Mouse (Mus musculus) induced T-regulatory cell, adult 2 months (primary cell): ENCODE results near the gene Gm49510.

Experiments used
- DNase-seq: peaks from one replicate; pipeline ENCODE4 v3.0.0-alpha.2; 2012; ENCODE audit warnings: low read depth

Gene Gm49510

DNA sequence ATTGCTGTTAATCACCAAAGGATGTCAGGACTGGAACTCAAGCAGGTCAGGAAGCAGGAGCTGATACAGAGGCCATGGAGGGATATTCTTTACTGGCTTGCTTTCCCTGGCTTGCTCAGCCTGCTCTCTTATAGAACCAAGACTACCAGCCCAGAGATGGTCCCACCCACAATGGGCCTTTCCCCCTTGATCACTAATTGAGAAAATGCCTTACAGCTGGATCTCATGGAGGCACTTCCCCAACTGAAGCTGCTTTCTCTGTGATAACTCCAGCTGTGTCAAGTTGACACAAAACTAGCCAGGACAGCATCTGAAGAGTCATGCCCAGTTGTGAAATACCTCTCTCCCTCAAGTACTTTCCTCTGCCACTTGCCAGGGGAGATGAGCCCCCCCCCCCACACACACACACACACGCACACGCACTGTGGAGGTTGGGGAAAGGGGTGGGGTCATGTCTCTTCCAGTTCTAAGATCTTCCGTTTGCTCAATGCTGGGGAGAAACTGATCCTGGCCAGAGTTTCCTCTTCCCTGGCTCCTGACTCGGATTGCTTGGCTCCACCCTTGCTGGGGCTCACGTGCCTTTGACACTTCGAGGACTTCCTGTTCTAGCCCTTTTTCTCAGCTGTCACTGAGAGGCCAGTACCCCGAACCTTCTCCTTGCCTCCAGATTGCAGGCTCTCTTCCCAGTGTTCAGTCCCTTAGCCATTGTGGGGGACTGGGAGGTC lies 20.5 kb upstream of the Gm49510 start:
- DNase-seq: peak; percentile 60

GRCm38 (mm10) chr15:78880432-78880831 lies 19.0 kb upstream of the Gm49510 start:
- DNase-seq: no peak

DNA sequence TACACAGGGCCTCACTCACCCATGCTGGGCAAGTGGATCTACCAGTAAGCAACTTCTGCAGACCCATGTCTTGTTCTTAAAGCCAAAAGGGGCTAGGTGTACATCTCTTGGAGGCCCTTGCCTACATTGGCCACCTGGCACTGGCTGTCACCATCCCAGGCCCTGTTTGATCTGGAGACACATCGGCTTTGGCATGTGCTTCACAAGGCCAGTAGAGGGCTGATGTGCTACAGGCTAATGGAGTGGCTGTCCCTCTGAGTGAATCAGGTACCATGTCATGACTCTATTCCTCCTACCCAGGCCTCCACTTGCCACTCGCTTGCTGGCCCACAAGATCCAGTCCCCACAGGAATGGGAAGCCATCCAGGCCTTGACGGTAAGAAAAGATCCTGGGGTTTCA lies 17.6 kb upstream of the Gm49510 start:
- no peak for DNase-seq

DNA sequence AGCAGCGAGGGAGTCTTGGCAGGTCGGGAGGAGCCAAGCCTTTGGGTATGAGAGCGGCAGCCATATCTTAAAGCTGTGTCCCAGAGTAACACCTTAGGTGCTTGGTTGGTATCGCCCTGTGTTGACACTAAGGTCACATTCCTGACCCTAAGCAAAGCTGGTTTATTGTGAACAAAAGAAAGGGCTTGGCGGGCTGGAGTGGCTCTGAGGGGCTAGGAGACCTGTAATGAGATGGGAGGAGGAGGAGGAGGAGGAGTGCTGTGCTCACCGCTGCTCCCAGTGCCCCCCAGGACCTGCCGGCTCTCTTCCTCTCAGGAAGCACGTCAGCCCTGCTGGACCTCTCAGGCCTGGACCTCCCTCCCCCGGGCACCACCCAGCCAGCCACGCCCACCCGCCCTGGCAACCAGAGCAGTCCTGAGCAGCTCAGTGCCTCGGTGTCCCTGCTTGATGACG lies 10.0 kb upstream of the Gm49510 start:
- DNase-seq: no peak

GRCm38 (mm10) chr15:78892440-78892839 lies 7.0 kb upstream of the Gm49510 start:
- DNase-seq: no peak

GRCm38 (mm10) chr15:78894726-78895125 lies 4.7 kb upstream of the Gm49510 start:
- peak; percentile 62 for DNase-seq

DNA sequence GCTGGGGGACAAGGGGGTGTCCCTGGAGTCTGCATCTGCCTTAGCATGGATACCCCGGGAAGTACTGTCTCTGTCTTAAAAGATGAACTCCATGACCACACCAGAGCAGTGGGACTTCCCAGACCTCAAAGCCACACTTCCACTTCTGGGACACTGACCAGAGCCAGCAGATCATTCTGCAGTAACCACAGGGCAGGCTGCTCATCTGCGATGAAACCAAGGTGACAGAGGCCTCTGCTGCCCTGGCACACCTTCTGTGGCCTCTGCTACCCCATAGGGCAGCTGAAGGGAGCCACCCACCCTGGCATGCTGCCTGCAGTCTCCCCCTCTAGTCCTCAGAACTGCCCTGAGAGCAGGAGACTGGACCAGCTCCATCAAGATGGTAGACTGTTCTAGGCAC lies 3.7 kb upstream of the Gm49510 start:
- peak; percentile 58 for DNase-seq

DNA sequence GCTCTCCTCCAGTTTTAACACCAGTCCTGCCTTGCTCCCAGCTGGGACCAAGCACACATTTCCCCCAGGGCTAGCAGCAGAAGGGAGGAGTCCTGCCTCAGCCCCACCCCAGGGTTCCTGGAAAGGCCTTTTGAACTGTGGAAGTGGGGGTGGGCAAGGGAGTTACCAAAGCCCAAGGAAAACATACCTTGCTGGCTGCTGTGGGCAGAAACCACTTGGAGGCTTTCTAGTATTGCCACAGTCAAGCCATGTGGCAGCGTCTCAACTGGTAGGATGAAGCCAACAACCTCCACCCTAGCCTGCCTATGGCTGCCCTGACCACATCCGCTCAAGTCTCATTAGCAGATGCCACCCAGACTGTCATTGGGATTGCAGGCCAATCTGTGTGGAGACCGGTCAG lies 3.3 kb upstream of the Gm49510 start:
- DNase-seq: peak; percentile 78

DNA sequence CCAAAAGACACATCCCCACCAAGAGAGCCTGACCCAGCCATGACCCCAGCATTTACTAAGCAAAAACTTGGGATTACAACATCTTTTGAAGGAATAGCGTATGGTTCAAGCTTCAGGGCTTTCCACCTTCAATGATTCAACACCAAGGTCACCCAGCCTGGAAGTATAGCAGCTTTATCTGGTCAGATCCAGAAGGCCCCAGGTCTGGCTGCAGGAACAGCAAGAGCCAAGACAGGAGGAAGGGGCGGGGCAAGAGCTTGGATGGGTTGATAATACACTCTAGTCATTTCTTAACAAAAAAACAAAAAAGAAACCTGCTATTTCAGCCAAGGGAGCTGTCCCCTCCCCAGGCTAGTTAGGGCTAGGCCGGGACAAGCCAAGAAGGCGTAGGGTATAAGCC lies 2.0 kb upstream of the Gm49510 start:
- DNase-seq: peak; percentile 54

GRCm38 (mm10) chr15:78898507-78899001 lies 913 bp upstream of the Gm49510 start:
- peak; percentile 79 for DNase-seq

DNA sequence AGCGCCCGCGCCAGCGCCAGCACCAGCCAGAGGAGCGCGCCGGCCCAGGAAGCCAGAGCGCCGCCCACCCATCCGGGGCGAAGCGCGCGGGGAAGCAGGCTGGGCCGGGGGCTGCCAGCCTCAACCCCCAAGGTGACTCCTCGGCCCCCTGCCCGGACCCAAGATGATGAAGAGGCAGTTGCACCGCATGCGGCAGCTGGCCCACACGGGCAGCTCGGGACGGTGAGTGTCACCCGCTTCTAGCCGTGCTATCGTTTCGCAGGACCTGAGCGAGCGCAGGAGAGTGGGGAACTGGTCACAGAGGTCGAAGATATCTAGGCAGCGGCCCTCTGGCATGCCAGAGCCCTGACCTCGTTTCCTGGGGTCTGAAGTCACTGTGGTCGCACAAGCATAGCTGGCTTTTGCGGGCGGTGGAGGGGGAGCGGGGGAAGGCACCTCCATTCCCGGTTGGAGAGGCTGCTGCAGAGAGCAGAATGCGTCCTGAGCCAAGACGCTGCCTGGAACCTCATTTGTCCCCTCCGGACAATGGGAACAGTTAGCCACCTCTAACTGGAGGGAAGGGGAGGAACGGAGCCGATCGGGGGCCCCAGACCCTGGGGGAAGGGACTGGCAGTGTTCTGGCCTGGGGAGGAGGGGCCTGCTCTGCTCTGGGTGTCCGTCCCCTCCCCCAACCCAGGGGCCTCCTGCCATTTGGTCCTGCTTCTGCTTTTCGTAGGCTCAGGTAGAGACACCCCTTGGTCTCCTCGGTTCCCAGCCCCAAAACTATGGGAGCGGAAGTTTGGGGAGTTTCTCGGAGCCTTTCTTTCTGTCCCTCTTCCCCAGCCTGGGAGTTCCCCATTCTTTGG lies 495 bp downstream of the Gm49510 start, which contains the start of gene Sh3bp1:
Gene Sh3bp1, plus strand, starts transcription at position 29 of the 845 bp plus-strand sequence.
- DNase-seq: peak; percentile 85

DNA sequence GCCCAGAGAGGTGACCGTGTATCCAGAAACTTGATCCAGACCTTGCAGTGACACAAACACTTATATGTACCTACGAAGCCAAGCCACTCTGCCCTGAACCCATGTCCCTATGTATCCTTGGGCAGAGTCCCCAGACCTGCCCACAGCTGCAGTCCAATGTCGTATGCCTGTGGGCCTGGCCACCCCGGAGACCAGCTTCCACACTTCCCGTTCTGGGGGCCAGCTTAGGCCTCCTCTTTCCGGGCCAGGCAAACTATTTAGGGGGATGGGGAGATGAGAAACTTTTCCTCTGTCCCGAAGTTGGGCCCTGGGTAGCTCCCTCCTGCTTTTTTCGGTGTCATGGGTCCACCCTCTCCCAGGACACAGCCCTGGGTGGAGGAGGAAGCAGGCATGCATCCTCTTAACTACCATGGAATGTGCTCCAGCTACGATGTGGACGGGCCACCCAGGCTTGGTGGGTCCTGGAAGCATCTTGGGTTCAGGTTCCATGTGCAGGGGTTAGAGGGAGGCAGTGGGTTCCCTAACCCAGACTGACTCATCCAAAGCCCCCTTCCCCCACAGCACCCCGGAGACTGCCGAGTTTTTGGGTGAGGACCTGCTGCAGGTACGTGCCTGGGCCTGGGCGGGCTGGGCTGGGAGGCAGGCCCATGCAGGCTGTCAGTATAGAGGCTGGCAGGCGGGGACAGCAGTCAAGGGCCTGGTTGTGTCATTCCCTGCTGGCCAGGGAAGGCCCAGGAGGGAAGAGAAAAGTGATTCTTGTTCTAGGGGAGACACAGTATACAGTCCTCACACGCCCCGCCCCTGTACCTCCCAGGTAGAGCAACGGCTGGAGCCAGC lies 1.3 kb downstream of the Gm49510 start:
- peak; percentile 48 for DNase-seq

DNA sequence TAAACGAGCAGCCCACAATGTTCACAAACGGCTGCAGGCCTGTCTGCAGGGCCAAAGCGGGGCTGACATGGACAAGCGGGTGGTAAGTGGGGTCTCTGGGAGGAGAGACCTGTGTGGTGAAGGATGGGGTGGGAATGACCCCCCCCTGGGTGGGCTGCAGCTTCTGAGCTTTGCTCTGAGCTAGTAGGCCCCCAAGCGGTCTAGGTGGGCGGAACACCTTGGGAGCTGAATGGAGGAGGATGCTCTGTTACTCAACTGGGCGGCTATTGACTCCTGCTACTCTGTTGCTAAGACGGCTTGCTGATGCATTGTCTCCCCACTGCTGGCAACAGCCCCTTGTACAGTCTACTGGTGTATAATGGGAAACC lies 1.9 kb downstream of the Gm49510 start:
- peak; percentile 49 for DNase-seq

GRCm38 (mm10) chr15:78903243-78903642 lies 3.8 kb downstream of the Gm49510 start:
- peak; percentile 93 for DNase-seq

GRCm38 (mm10) chr15:78908399-78908798 lies 8.9 kb downstream of the Gm49510 start:
- DNase-seq: no peak

- DNase-seq: no peak
Measured at GRCm38 (mm10) chr15:78908982-78909381, 9.5 kb downstream of the Gm49510 start.

DNA sequence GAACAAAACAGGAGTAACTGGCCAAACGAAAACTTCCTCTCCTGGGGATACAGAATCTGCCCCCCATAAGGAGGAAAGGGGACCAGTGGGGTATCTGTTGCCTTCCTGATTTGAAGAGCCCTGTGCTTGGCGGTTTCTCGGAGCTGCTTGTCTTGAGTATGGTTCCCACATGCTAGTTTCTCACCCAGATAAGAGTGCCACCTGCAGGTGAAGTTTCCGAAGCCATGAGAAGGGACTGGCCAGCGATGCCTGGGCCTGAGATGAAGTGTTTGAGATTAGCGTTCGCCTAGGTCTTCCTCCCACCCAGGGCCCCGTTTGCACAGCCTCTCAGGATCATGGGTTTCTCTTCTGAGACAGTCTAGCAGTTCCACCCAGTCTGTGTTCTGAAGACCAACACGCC lies 12.6 kb downstream of the Gm49510 start:
- peak; percentile 72 for DNase-seq

DNA sequence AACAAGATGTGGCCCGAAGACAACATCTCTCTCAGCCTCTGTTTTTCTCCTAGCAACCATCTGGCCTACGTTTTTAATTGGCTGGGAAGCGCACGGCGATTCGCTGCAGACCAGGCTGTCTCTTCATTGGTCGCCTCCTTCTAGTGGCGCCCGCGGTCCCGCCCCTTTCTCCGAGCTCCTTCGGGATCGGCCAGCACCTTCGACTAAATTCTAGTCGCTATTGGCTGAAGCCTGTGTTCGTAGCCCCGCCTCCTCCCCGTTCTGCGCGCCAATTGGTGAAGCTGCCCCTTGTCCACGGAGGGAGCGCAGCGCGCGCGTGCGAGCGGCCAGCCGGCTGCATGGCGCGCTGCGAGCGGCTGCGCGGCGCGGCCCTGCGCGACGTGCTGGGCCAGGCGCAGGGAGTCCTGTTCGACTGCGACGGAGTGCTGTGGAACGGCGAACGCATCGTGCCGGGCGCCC lies 14.2 kb downstream of the Gm49510 start, which contains the start of gene Pdxp:
Gene Pdxp, plus strand, starts transcription at position 288 of the 459 bp plus-strand sequence.
- peak; percentile 98 for DNase-seq

- peak; percentile 58 for DNase-seq
Measured at GRCm38 (mm10) chr15:78914091-78914822, 14.8 kb downstream of the Gm49510 start.

GRCm38 (mm10) chr15:78914823-78915659 lies 15.6 kb downstream of the Gm49510 start:
- peak; percentile 37 for DNase-seq
